Mouse (Mus musculus) lung, embryonic 14.5 days (tissue): ENCODE results near the gene Zmynd8. TPM values are rescaled to one million over a fixed set of nuclear protein-coding genes. Genes with fewer than 3 reads are reported as not detected.

ENCODE experiments used
- ATAC-seq: fragments of 200-750 bp; cut with Nextera tagmentation; 2 replicates; pipeline ENCODE4 v1.8.0; 2017; ENCODE audit warnings: mild to moderate bottlenecking, moderate TSS enrichment, moderate library complexity; ENCODE audit not compliant: insufficient read depth
- DNase-seq: peaks from one replicate; pipeline ENCODE4 v3.0.0-alpha.2; 2015
- H3K27ac ChIP-seq: fragments of 300-500 bp; sonication (generic); 2 replicates; pipeline ENCODE4 v1.5.1; 2014; ENCODE audit warnings: low read depth, mild to moderate bottlenecking, moderate library complexity
- H3K27me3 ChIP-seq: fragments of 300-500 bp; sonication (generic); 2 replicates; pipeline ENCODE4 v1.6.1; 2014; ENCODE audit warnings: low read length, control low read depth; ENCODE audit not compliant: insufficient read depth
- H3K36me3 ChIP-seq: fragments of 300-500 bp; sonication (generic); 2 replicates; pipeline ENCODE4 v1.6.1; 2014; ENCODE audit warnings: control low read depth; ENCODE audit not compliant: insufficient read depth
- H3K4me1 ChIP-seq: fragments of 300-500 bp; sonication (generic); 2 replicates; pipeline ENCODE4 v1.6.1; 2014; ENCODE audit warnings: antibody characterized with exemption, control low read depth; ENCODE audit not compliant: insufficient read depth
- H3K4me2 ChIP-seq: fragments of 300-500 bp; sonication (generic); 2 replicates; pipeline ENCODE4 v1.6.1; 2014; ENCODE audit warnings: mild to moderate bottlenecking
- H3K4me3 ChIP-seq: fragments of 300-500 bp; sonication (generic); 2 replicates; pipeline ENCODE4 v1.5.1; 2014; ENCODE audit warnings: low read depth, low read length
- H3K9ac ChIP-seq: fragments of 300-500 bp; sonication (generic); 2 replicates; pipeline ENCODE4 v1.6.1; 2014
- H3K9me3 ChIP-seq: fragments of 300-500 bp; sonication (generic); 2 replicates; pipeline ENCODE4 v1.6.1; 2016; ENCODE audit warnings: low read depth, low read length, control low read depth
- CTCF ChIP-seq: IDR thresholded peaks from 2 replicates; pipeline ENCODE4 v1.5.1; 2016; ENCODE audit warnings: antibody characterized with exemption, low read depth
- WGBS: fragments of 180-500 bp; shearing (Covaris S2); extraction: QIAGEN DNeasy Blood & Tissue Kit; methylation state at CpG from one replicate; pipeline ENCODE4 v1.1.7; 2014; 5-methylcytosine and 5-hydroxymethylcytosine counted together
- polyA plus RNA-seq: library from polyadenylated mRNA; unstranded; fragments of >200 nt; fragmentation: Nextera tagmentation; extraction: Ambion mirVana; gene quantifications from 2 replicates; pipeline ENCODE4 v1.2.1, GENCODE M21; 2014

Zmynd8 gene
- polyA plus RNA-seq, 1 experiment from 2014 or later, result 40.5 TPM

- Histone ChIP-seq H3K4me1 (no peaks in the 10 kb centered on the region), H3K27ac (no peak overlapping the region), H3K9me3 (no peaks in the 10 kb centered on the region), H3K4me2 (no peak overlapping the region), H3K4me3 (no peak overlapping the region), H3K36me3 (peaks cover 98% of the 10 kb centered on the region), H3K9ac (no peak overlapping the region), H3K27me3 (no peaks in the 10 kb centered on the region)
- no peak for TF ChIP-seq CTCF
- 92% methylated on average over 10 of the region's 10 CpGs for WGBS
- ATAC-seq, result no peak
- DNase-seq, result no peak
Observed at GRCm38 (mm10) chr2:165842241-165842640, 56.6 kb downstream of the Zmynd8 start.

- Histone ChIP-seq H3K4me3 (no peak overlapping the region), H3K4me1 (no peaks in the 10 kb centered on the region), H3K9ac (no peak overlapping the region), H3K36me3 (peaks cover 98% of the 10 kb centered on the region), H3K4me2 (no peak overlapping the region), H3K27me3 (no peaks in the 10 kb centered on the region), H3K27ac (no peak overlapping the region), H3K9me3 (no peaks in the 10 kb centered on the region)
- WGBS, result 76% methylated on average over 6 of the region's 6 CpGs
- DNase-seq (no peak), ATAC-seq (no peak)
- TF ChIP-seq CTCF, result no peak
Observed at GRCm38 (mm10) chr2:165841805-165842204, 57.0 kb downstream of the Zmynd8 start.

GRCm38 (mm10) chr2:165840852-165841251 lies 58.0 kb downstream of the Zmynd8 start:
- DNase-seq (no peak), ATAC-seq (no peak)
- H3K9ac ChIP-seq, result no peak overlapping the region
- no peak overlapping the region for H3K4me2 ChIP-seq
- H3K4me3 ChIP-seq, result no peak overlapping the region
- no peaks in the 10 kb centered on the region for H3K27me3 ChIP-seq
- TF ChIP-seq CTCF, result no peak
- H3K9me3 ChIP-seq, result no peaks in the 10 kb centered on the region
- no peaks in the 10 kb centered on the region for H3K4me1 ChIP-seq
- H3K27ac ChIP-seq, result no peak overlapping the region
- peaks cover 96% of the 10 kb centered on the region for H3K36me3 ChIP-seq
- WGBS, result 91% methylated on average over 7 of the region's 7 CpGs

- H3K4me1 ChIP-seq, result no peaks in the 10 kb centered on the region
- TF ChIP-seq CTCF, result no peak
- no peak overlapping the region for H3K27ac ChIP-seq
- DNase-seq (peak; percentile 84), ATAC-seq (0 out of 2 replicates have a peak, but pooled peaks have one; percentile 52)
- no peak overlapping the region for H3K4me3 ChIP-seq
- 40% methylated on average over 2 of the region's 2 CpGs for WGBS
- no peaks in the 10 kb centered on the region for H3K27me3 ChIP-seq
- no peak overlapping the region for H3K9ac ChIP-seq
- H3K4me2 ChIP-seq, result no peak overlapping the region
- no peaks in the 10 kb centered on the region for H3K9me3 ChIP-seq
- peaks cover 96% of the 10 kb centered on the region for H3K36me3 ChIP-seq
Observed at GRCm38 (mm10) chr2:165839317-165839652, 59.5 kb downstream of the Zmynd8 start.

GRCm38 (mm10) chr2:165838606-165839316 lies 60.1 kb downstream of the Zmynd8 start:
- DNase-seq (no peak), ATAC-seq (no peak)
- Histone ChIP-seq H3K36me3 (peaks cover 96% of the 10 kb centered on the region), H3K4me1 (no peaks in the 10 kb centered on the region), H3K4me2 (no peak overlapping the region), H3K9ac (no peak overlapping the region), H3K27me3 (no peaks in the 10 kb centered on the region), H3K9me3 (no peaks in the 10 kb centered on the region), H3K4me3 (no peak overlapping the region), H3K27ac (no peak overlapping the region)
- WGBS, result 80% methylated on average over 23 of the region's 23 CpGs
- no peak for TF ChIP-seq CTCF

- no peak for TF ChIP-seq CTCF
- Histone ChIP-seq H3K27me3 (no peaks in the 10 kb centered on the region), H3K36me3 (peaks cover 93% of the 10 kb centered on the region), H3K4me2 (no peak overlapping the region), H3K27ac (no peak overlapping the region), H3K9ac (no peak overlapping the region), H3K4me3 (no peak overlapping the region), H3K9me3 (no peaks in the 10 kb centered on the region), H3K4me1 (no peaks in the 10 kb centered on the region)
- DNase-seq (no peak), ATAC-seq (no peak)
- 87% methylated on average over 13 of the region's 13 CpGs for WGBS
Observed at GRCm38 (mm10) chr2:165834601-165835000, 64.2 kb downstream of the Zmynd8 start.

GRCm38 (mm10) chr2:165833468-165833867 lies 65.3 kb downstream of the Zmynd8 start:
- Histone ChIP-seq H3K27me3 (no peaks in the 10 kb centered on the region), H3K36me3 (peaks cover 95% of the 10 kb centered on the region), H3K9ac (no peak overlapping the region), H3K4me1 (no peaks in the 10 kb centered on the region), H3K4me2 (no peak overlapping the region), H3K27ac (no peak overlapping the region), H3K4me3 (no peak overlapping the region), H3K9me3 (no peaks in the 10 kb centered on the region)
- TF ChIP-seq CTCF, result no peak
- 59% methylated on average over 9 of the region's 9 CpGs for WGBS
- DNase-seq (no peak), ATAC-seq (peak; percentile 21; the same call in 1 of the 2 replicates)
